Mouse (Mus musculus): ENCODE data around the gene Dtx4.

- TF ChIP-seq CTCF (IDR thresholded peaks at IDR 0.05; ENCODE audit: borderline replicate concordance, control insufficient read depth, extremely low read depth, insufficient read depth, low read length, poor library complexity): no peak
- TF ChIP-seq POLR2A (IDR thresholded peaks at IDR 0.05; ENCODE audit: control insufficient read depth, extremely low read depth, insufficient read depth, low read length, poor library complexity): no peak
Observed at GRCm38 (mm10) chr19:12494187-12494458, 7.1 kb downstream of the Dtx4 start.

All from thymus, adult 2 months (tissue).